Mouse (Mus musculus): Measurements from ENCODE around the gene Cyp2w1.

Gene Cyp2w1

GRCm38 (mm10) chr5:139352317-139352716 is at the start of gene Cyp2w1:
TSS of gene Cyp2w1 (plus strand) at chr5:139352617.
- DNase-seq (ENCODE audit: low spot score), result no peak

- DNase-seq (ENCODE audit: low spot score), result no peak
These were observed 48.8 kb upstream of the Cyp2w1 start for GRCm38 (mm10) chr5:139303646-139304061.

GRCm38 (mm10) chr5:139309946-139310345 is 42.5 kb upstream of the Cyp2w1 start:
- DNase-seq (ENCODE audit: low spot score), result no peak

GRCm38 (mm10) chr5:139310477-139310876 is 41.9 kb upstream of the Cyp2w1 start:
- no peak for DNase-seq (ENCODE audit: low spot score)

- no peak for DNase-seq (ENCODE audit: low spot score)
These were observed 40.6 kb upstream of the Cyp2w1 start for GRCm38 (mm10) chr5:139311822-139312221.

GRCm38 (mm10) chr5:139313536-139313935 is 38.9 kb upstream of the Cyp2w1 start:
- no peak for DNase-seq (ENCODE audit: low spot score)

GRCm38 (mm10) chr5:139314941-139315642 is 37.3 kb upstream of the Cyp2w1 start:
- no peak for DNase-seq (ENCODE audit: low spot score)

GRCm38 (mm10) chr5:139316982-139317675 is 35.3 kb upstream of the Cyp2w1 start:
- no peak for DNase-seq (ENCODE audit: low spot score)

- peak; percentile 49 for DNase-seq (ENCODE audit: low spot score)
These were observed 34.5 kb upstream of the Cyp2w1 start for GRCm38 (mm10) chr5:139317751-139318504.

GRCm38 (mm10) chr5:139320424-139320823 is 32.0 kb upstream of the Cyp2w1 start:
- DNase-seq (ENCODE audit: low spot score), result no peak

- DNase-seq (ENCODE audit: low spot score), result no peak
These were observed 31.1 kb upstream of the Cyp2w1 start for GRCm38 (mm10) chr5:139321331-139321730.

- no peak for DNase-seq (ENCODE audit: low spot score)
These were observed 29.0 kb upstream of the Cyp2w1 start for GRCm38 (mm10) chr5:139323260-139323924.

- peak; percentile 50 for DNase-seq (ENCODE audit: low spot score)
These were observed 28.3 kb upstream of the Cyp2w1 start for GRCm38 (mm10) chr5:139324045-139324491.

- no peak for DNase-seq (ENCODE audit: low spot score)
These were observed 27.6 kb upstream of the Cyp2w1 start for GRCm38 (mm10) chr5:139324691-139325394.

GRCm38 (mm10) chr5:139325395-139325966 is 26.9 kb upstream of the Cyp2w1 start, which contains the start of gene Adap1:
TSS of gene Adap1 (minus strand) at chr5:139325622.
- peak; percentile 57 for DNase-seq (ENCODE audit: low spot score)

- DNase-seq (ENCODE audit: low spot score), result no peak
These were observed 26.2 kb upstream of the Cyp2w1 start for GRCm38 (mm10) chr5:139326111-139326696.

GRCm38 (mm10) chr5:139326986-139327633 is 25.3 kb upstream of the Cyp2w1 start:
- no peak for DNase-seq (ENCODE audit: low spot score)

GRCm38 (mm10) chr5:139327634-139328020 is 24.8 kb upstream of the Cyp2w1 start:
- DNase-seq (ENCODE audit: low spot score), result no peak

GRCm38 (mm10) chr5:139330766-139331165 is 21.7 kb upstream of the Cyp2w1 start:
- DNase-seq (ENCODE audit: low spot score), result no peak

GRCm38 (mm10) chr5:139331742-139332141 is 20.7 kb upstream of the Cyp2w1 start:
- DNase-seq (ENCODE audit: low spot score), result peak; percentile 63
